Mouse (Mus musculus) forebrain, postnatal 0 days (tissue): ENCODE data around the gene Rabggta. TPM values are rescaled to one million over a fixed set of nuclear protein-coding genes. Genes with fewer than 3 reads are reported as not detected.
A peak's percentile ranks its signal among the peaks of the same experiment; 100 is the strongest.

Experiments used
- ATAC-seq: fragments of 200-750 bp; cut with Nextera tagmentation; 2 replicates; pipeline ENCODE4 v1.8.0; 2017; ENCODE audit warnings: mild to moderate bottlenecking, moderate library complexity
- DNase-seq: peaks from one replicate; pipeline ENCODE4 v3.0.0-alpha.2; 2015
- H3K27ac ChIP-seq: fragments of 300-500 bp; sonication (generic); 2 replicates; pipeline ENCODE4 v1.5.1; 2014; ENCODE audit warnings: low read depth, mild to moderate bottlenecking, antibody characterized with exemption, low read length, moderate library complexity, mixed read lengths
- H3K27me3 ChIP-seq: fragments of 300-500 bp; sonication (generic); 2 replicates; pipeline ENCODE4 v1.6.1; 2014; ENCODE audit warnings: mild to moderate bottlenecking, low read length, mixed read lengths; ENCODE audit not compliant: insufficient read depth
- H3K36me3 ChIP-seq: fragments of 300-500 bp; sonication (generic); 2 replicates; pipeline ENCODE4 v1.6.1; 2014; ENCODE audit warnings: mild to moderate bottlenecking, moderate library complexity; ENCODE audit not compliant: insufficient read depth
- H3K4me1 ChIP-seq: fragments of 300-500 bp; sonication (generic); 2 replicates; pipeline ENCODE4 v1.6.1; 2014; ENCODE audit warnings: antibody characterized with exemption; ENCODE audit not compliant: insufficient read depth
- H3K4me2 ChIP-seq: fragments of 300-500 bp; sonication (generic); 2 replicates; pipeline ENCODE4 v1.6.1; 2014; ENCODE audit warnings: low read depth, mild to moderate bottlenecking, moderate library complexity
- H3K4me3 ChIP-seq: fragments of 300-500 bp; sonication (generic); 2 replicates; pipeline ENCODE4 v1.5.1; 2014; ENCODE audit warnings: low read depth, low read length, mixed read lengths
- H3K9ac ChIP-seq: fragments of 300-500 bp; sonication (generic); 2 replicates; pipeline ENCODE4 v1.6.1; 2014; ENCODE audit warnings: mild to moderate bottlenecking
- H3K9me3 ChIP-seq: fragments of 300-500 bp; sonication (generic); 2 replicates; pipeline ENCODE4 v1.6.1; 2016; ENCODE audit warnings: low read length
- CTCF ChIP-seq: sonication (generic); IDR thresholded peaks from 2 replicates; pipeline ENCODE4 v1.5.1; 2016; ENCODE audit warnings: antibody characterized with exemption, control low read depth, low read depth
- WGBS: fragments of 180-500 bp; shearing (Covaris S2); extraction: QIAGEN DNeasy Blood & Tissue Kit; methylation state at CpG from one replicate; pipeline ENCODE4 v1.1.7; 2014; 5-methylcytosine and 5-hydroxymethylcytosine counted together
- polyA plus RNA-seq: library from polyadenylated mRNA; unstranded; fragments of >200 nt; fragmentation: Nextera tagmentation; extraction: Ambion mirVana; gene quantifications from 2 replicates; pipeline ENCODE4 v1.2.1, GENCODE M21; 2015
- total RNA-seq: library from RNA; depleted of rRNA; stranded (reverse); fragments of >200 nt; gene quantifications from 2 replicates; pipeline ENCODE4 v1.2.3, GENCODE M21; 2014

Rabggta gene
- total and polyA plus RNA-seq, 2 experiments from 2014 or later, result 56.9 to 72.8 TPM

- no peaks in the 10 kb centered on the region for H3K4me1 ChIP-seq
- no peak for ATAC-seq
- no peak overlapping the region for H3K4me3 ChIP-seq
- H3K36me3 ChIP-seq, result no peaks in the 10 kb centered on the region
- H3K27me3 ChIP-seq, result no peaks in the 10 kb centered on the region
- DNase-seq, result no peak
- no peak for TF ChIP-seq CTCF
- no peaks in the 10 kb centered on the region for H3K9me3 ChIP-seq
- 59% methylated on average over 9 of the region's 9 CpGs for WGBS
- no peak overlapping the region for H3K4me2 ChIP-seq
- H3K27ac ChIP-seq, result no peak overlapping the region
- no peak overlapping the region for H3K9ac ChIP-seq
Measured at GRCm38 (mm10) chr14:55701131-55701530, 20.9 kb downstream of the Rabggta start.

DNA sequence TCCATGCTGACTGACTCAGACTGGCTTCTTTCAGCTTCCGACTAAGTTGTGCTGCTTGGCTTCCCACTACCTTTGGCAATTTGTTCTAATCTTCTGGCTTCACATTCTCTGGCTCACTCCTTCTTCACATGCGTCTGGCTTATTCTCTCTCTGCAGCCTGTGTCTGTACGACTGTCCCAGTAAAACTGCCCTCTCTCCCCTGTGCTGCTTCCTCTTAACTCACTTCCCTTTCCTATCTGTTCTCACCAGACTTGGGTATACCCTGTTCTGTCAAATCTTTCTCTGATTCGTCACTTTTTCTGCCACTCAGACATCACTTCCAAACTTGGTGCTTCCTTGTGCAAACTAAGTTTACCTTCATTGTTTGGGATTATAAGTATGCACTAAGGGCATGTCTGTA is 24.8 kb downstream of the Rabggta start:
- 81% methylated on average over 4 of the region's 4 CpGs for WGBS
- Histone ChIP-seq H3K9ac (no peak overlapping the region), H3K4me2 (no peak overlapping the region), H3K4me1 (no peaks in the 10 kb centered on the region), H3K27ac (no peak overlapping the region), H3K4me3 (no peak overlapping the region), H3K27me3 (no peaks in the 10 kb centered on the region), H3K9me3 (no peaks in the 10 kb centered on the region), H3K36me3 (no peaks in the 10 kb centered on the region)
- DNase-seq (no peak), ATAC-seq (no peak)
- no peak for TF ChIP-seq CTCF

DNA sequence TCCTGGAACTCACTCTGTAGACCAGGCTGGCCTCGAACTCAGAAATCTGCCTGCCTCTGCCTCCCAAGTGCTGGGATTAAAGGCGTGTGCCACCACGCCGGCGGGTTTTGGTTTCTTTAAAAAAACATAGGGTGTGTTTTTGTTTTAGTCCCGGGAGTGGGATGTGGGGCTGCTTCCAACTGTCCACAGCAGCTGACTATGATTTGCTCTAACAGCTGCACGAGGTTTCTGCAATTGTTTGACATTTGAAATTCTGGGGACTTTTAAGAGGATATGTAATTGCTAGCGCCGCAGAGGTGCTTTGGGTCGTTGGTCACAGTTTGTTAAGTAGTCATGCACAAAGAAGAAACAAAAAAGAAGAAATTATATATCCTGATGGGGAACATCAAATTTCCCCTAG is 32.6 kb downstream of the Rabggta start:
- TF ChIP-seq CTCF, result no peak
- no peak for DNase-seq
- Histone ChIP-seq H3K27ac (no peak overlapping the region), H3K27me3 (no peaks in the 10 kb centered on the region), H3K4me1 (no peaks in the 10 kb centered on the region), H3K9me3 (no peaks in the 10 kb centered on the region), H3K36me3 (no peaks in the 10 kb centered on the region), H3K9ac (no peak overlapping the region), H3K4me2 (no peak overlapping the region), H3K4me3 (no peak overlapping the region)
- no peak for ATAC-seq
- 80% methylated on average over 10 of the region's 10 CpGs for WGBS

- no peak overlapping the region; the same call in 1 of the 2 replicates for H3K9ac ChIP-seq
- H3K36me3 ChIP-seq, result peaks cover 26% of the 10 kb centered on the region
- H3K27me3 ChIP-seq, result no peaks in the 10 kb centered on the region
- 10% methylated on average over 3 of the region's 3 CpGs for WGBS
- peak overlapping the region; percentile 16; the same call in 1 of the 2 replicates for H3K27ac ChIP-seq
- DNase-seq, result no peak
- peak overlapping the region; percentile 96 for H3K4me2 ChIP-seq
- no peaks in the 10 kb centered on the region for H3K9me3 ChIP-seq
- H3K4me1 ChIP-seq, result peaks cover 8% of the 10 kb centered on the region; the same call in 1 of the 2 replicates
- TF ChIP-seq CTCF, result no peak
- peak; percentile 13; the same call in 1 of the 2 replicates for ATAC-seq
- H3K4me3 ChIP-seq, result peak overlapping the region; percentile 70
Measured at GRCm38 (mm10) chr14:55682118-55682493, 40.0 kb downstream of the Rabggta start.

GRCm38 (mm10) chr14:55681160-55682117 is 40.6 kb downstream of the Rabggta start, which contains the start of gene Tinf2:
Gene Tinf2, minus strand, starts transcription at chr14:55681820.
- Histone ChIP-seq H3K9ac (peak within 1 kb of the TSS; percentile 65), H3K4me3 (peak within 1 kb of the TSS; percentile 70), H3K9me3 (no peaks in the 10 kb centered on the region), H3K27me3 (no peaks in the 10 kb centered on the region), H3K27ac (peak within 1 kb of the TSS; percentile 77), H3K4me2 (peak within 1 kb of the TSS; percentile 96), H3K4me1 (peaks cover 8% of the 10 kb centered on the region; the same call in 1 of the 2 replicates), H3K36me3 (peaks cover 33% of the 10 kb centered on the region)
- TF ChIP-seq CTCF, result peak; percentile 85
- DNase-seq (peak; percentile 99), ATAC-seq (peak; percentile 99)
- whole genome bisulfite sequencing, result under 1% methylated on average over 66 of the region's 66 CpGs

GRCm38 (mm10) chr14:55677615-55678014 is 44.4 kb downstream of the Rabggta start:
- Histone ChIP-seq H3K27me3 (no peaks in the 10 kb centered on the region), H3K4me1 (peaks cover 14% of the 10 kb centered on the region), H3K9ac (no peak overlapping the region), H3K27ac (no peak overlapping the region), H3K4me3 (no peak overlapping the region), H3K9me3 (no peaks in the 10 kb centered on the region), H3K36me3 (peaks cover 35% of the 10 kb centered on the region), H3K4me2 (no peak overlapping the region)
- ATAC-seq (no peak), DNase-seq (no peak)
- 89% methylated on average over 4 of the region's 4 CpGs for WGBS
- no peak for TF ChIP-seq CTCF

DNA sequence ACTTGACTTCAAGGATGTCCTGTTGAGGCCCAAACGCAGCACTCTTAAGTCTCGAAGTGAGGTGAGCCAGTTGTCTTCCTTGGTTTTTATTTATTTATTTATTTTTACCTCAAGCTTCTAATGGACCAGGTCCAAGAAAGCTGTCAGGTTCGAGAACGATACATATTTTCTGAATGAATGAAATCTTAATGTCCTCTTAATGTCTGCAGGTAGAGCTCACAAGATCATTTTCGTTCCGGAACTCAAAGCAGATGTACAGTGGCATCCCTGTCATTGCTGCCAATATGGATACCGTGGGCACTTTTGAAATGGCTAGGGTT is 49.4 kb downstream of the Rabggta start:
- Histone ChIP-seq H3K4me2 (peak overlapping the region; percentile 83), H3K27me3 (no peaks in the 10 kb centered on the region), H3K4me3 (peak overlapping the region; percentile 85), H3K9ac (peak overlapping the region; percentile 65), H3K36me3 (peaks cover 15% of the 10 kb centered on the region), H3K4me1 (peaks cover 16% of the 10 kb centered on the region), H3K9me3 (no peaks in the 10 kb centered on the region), H3K27ac (peak overlapping the region; percentile 89; the same call in 1 of the 2 replicates)
- DNase-seq (no peak), ATAC-seq (no peak)
- 79% methylated on average over 7 of the region's 7 CpGs for WGBS
- TF ChIP-seq CTCF, result no peak
